Mouse (Mus musculus) embryo, embryonic 11.5 days (tissue): ENCODE measurements around the gene Tmem121.
"Not testable (repeated sequence)": the region's sequence is repeated elsewhere in the genome, so short reads cannot be mapped to it uniquely, and the experiment has no call there.

Experiments used
- DNase-seq: peaks from one replicate; pipeline ENCODE4 v3.0.0-alpha.2; 2012; ENCODE audit warnings: low read depth, low spot score

Tmem121 gene

GRCm38 (mm10) chr12:113187584-113188295 is 2.0 kb downstream of the Tmem121 start:
- DNase-seq = peak; percentile 71

GRCm38 (mm10) chr12:113188349-113189055 is 2.8 kb downstream of the Tmem121 start:
- DNase-seq = no peak

- DNase-seq = no peak
These were observed 7.7 kb downstream of the Tmem121 start for GRCm38 (mm10) chr12:113193423-113193822.

- not testable (repeated sequence) for DNase-seq
These were observed 13.4 kb downstream of the Tmem121 start for GRCm38 (mm10) chr12:113199132-113199531.

GRCm38 (mm10) chr12:113201301-113201700 is 15.6 kb downstream of the Tmem121 start:
- DNase-seq = no peak

- DNase-seq = no peak
These were observed 16.3 kb downstream of the Tmem121 start for GRCm38 (mm10) chr12:113202008-113202407.

- DNase-seq = no peak
These were observed 17.8 kb downstream of the Tmem121 start for GRCm38 (mm10) chr12:113203522-113203921.

GRCm38 (mm10) chr12:113205251-113205942 is 19.7 kb downstream of the Tmem121 start:
- no peak for DNase-seq

GRCm38 (mm10) chr12:113207737-113208136 is 22.0 kb downstream of the Tmem121 start:
- no peak for DNase-seq

GRCm38 (mm10) chr12:113210586-113211378 is 25.1 kb downstream of the Tmem121 start:
- no peak for DNase-seq

GRCm38 (mm10) chr12:113211772-113212171 is 26.0 kb downstream of the Tmem121 start:
- DNase-seq = no peak

- no peak for DNase-seq
These were observed 26.7 kb downstream of the Tmem121 start for GRCm38 (mm10) chr12:113212326-113212924.

- DNase-seq = no peak
These were observed 27.5 kb downstream of the Tmem121 start for GRCm38 (mm10) chr12:113213226-113213625.

GRCm38 (mm10) chr12:113214072-113214808 is 28.5 kb downstream of the Tmem121 start:
- DNase-seq = no peak

- no peak for DNase-seq
These were observed 29.4 kb downstream of the Tmem121 start for GRCm38 (mm10) chr12:113214972-113215666.

- DNase-seq = no peak
These were observed 30.1 kb downstream of the Tmem121 start for GRCm38 (mm10) chr12:113215667-113216346.

- DNase-seq = peak; percentile 69
These were observed 31.8 kb downstream of the Tmem121 start for GRCm38 (mm10) chr12:113217306-113218242.

GRCm38 (mm10) chr12:113219867-113220266 is 34.1 kb downstream of the Tmem121 start:
- no peak for DNase-seq
